Mouse (Mus musculus) thymus, adult 2 months (tissue): ENCODE results near the gene Clybl. TPM values are rescaled to one million over a fixed set of nuclear protein-coding genes. Genes with fewer than 3 reads are reported as not detected.

Source experiments
- DNase-seq: peaks from one replicate; pipeline ENCODE4 v3.0.0; 2021
- H3K27ac ChIP-seq: fragments of 200-500 bp; 2 replicates; pipeline ENCODE4 v1.5.1; 2012; ENCODE audit warnings: low read length, control low read depth; ENCODE audit not compliant: control insufficient read depth, insufficient read depth
- H3K27me3 ChIP-seq: fragments of 200-500 bp; 2 replicates; pipeline ENCODE4 v1.6.1; 2012; ENCODE audit warnings: mild to moderate bottlenecking, low read length, moderate library complexity, mixed read lengths; ENCODE audit not compliant: control insufficient read depth, insufficient read depth
- H3K36me3 ChIP-seq: fragments of 200-500 bp; 2 replicates; pipeline ENCODE4 v1.6.1; 2012; ENCODE audit warnings: mild to moderate bottlenecking, low read length, moderate library complexity; ENCODE audit not compliant: control insufficient read depth, insufficient read depth
- H3K4me1 ChIP-seq: fragments of 200-500 bp; replicated peaks from 2 replicates; pipeline ENCODE4 v1.6.1; 2012; ENCODE audit warnings: low read length; ENCODE audit not compliant: control insufficient read depth, insufficient read depth
- H3K4me3 ChIP-seq: fragments of 200-500 bp; 2 replicates; pipeline ENCODE4 v1.5.1; 2012; ENCODE audit warnings: mild to moderate bottlenecking, low read length, control low read depth, moderate library complexity; ENCODE audit not compliant: control insufficient read depth, insufficient read depth
- CTCF ChIP-seq: fragments of 200-500 bp; IDR thresholded peaks from 2 replicates; pipeline ENCODE4 v1.5.1; 2012; ENCODE audit warnings: mild to moderate bottlenecking, control low read depth, low read length, moderate library complexity, borderline replicate concordance; ENCODE audit not compliant: control insufficient read depth, poor library complexity, insufficient read depth; ENCODE audit errors: extremely low read depth
- POLR2A ChIP-seq: fragments of 200-500 bp; IDR thresholded peaks from 2 replicates; pipeline ENCODE4 v1.6.1; 2012; ENCODE audit warnings: mild to moderate bottlenecking, low read length, control low read depth, moderate library complexity; ENCODE audit not compliant: control insufficient read depth, poor library complexity, insufficient read depth; ENCODE audit errors: extremely low read depth
- WGBS: fragments of 180-500 bp; shearing (Covaris S2); methylation state at CpG from one replicate; pipeline ENCODE4 v1.1.7; 2018; 5-methylcytosine and 5-hydroxymethylcytosine counted together
- polyA plus RNA-seq: library from polyadenylated mRNA; depleted of rRNA; stranded (reverse); fragments of >200 nt; gene quantifications from 2 replicates; pipeline ENCODE4 v1.2.3, GENCODE M21; 2012

Gene Clybl
- polyA plus RNA-seq, 1 experiment: 5.5 TPM

DNA sequence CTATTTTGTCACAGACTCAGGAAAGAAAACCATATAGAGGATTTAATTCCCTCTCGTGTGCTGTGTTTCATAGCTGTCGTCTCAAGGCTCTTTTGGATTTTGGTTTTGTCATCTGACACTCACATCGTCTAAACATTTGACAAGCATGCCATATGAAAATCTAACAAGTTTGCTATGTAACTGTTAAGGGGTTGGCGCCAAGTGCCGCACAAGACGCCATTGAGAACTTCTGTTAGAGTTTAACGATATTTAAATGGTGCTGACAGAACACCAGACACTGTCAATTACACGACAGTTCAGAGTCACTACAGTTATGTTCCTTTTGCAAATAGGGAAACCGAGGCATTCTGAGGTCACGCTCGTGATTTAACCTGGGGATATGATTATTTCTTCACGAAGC lies 134.2 kb downstream of the Clybl start:
- TF ChIP-seq CTCF: no peak
- no peak for TF ChIP-seq POLR2A
- Histone ChIP-seq H3K4me1 (no peaks in the 10 kb centered on the region), H3K4me3 (no peak overlapping the region), H3K27me3 (no peaks in the 10 kb centered on the region), H3K36me3 (no peaks in the 10 kb centered on the region), H3K27ac (no peak overlapping the region)
- DNase-seq: no peak
- WGBS: 97% methylated on average over 12 of the region's 12 CpGs

DNA sequence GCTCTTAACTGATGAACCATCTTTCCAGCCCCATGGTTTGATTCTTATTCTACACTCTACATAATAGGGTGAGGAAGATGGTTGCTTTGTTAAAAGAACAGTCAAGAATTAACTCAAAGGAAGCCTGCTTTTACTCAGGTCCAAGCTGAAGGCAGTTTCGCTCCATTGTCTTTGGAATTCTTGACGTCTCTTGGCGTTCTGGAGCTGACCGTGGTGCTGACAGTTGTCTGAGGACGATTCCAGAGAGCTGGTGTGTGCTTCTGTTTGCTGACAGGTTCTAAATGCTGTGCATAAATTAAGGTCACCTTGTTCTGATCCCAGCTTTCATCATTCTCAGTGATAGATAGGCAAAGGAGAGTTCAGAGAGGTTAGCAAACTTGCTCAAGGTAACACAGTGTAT lies 140.6 kb downstream of the Clybl start:
- H3K4me1 ChIP-seq: no peaks in the 10 kb centered on the region
- no peaks in the 10 kb centered on the region for H3K36me3 ChIP-seq
- WGBS: 81% methylated on average over 5 of the region's 5 CpGs
- no peak overlapping the region for H3K27ac ChIP-seq
- no peak overlapping the region for H3K4me3 ChIP-seq
- TF ChIP-seq POLR2A (no peak), CTCF (no peak)
- H3K27me3 ChIP-seq: no peaks in the 10 kb centered on the region
- no peak for DNase-seq

DNA sequence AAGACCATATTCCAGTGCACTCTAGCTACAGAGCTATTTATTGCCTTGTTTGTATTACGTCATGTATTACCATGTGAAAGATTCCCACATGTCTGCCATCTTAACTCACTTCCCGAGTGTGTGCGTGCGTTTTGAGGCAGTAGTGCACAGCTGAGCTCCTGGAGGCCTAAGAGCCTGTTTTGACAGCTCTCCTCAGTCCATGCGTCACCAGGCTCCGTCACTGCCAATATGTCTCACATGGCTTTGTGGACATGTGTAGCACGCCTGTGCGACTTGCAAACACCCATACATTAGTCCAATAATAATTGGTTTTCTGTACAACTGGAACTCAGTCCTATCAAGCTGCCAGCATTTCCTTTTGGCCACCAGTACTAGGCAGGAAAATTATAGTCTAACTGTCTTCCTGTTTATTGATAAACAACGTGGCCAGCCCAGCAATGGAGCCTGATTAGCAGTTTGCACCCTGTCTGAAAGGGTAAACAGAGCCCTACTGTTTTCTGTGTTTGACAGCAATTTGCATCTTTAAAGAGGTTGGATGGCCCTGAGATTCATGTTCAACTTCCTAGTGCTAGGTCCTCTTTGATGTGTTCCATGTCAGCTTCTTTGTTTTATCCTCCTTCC lies 142.4 kb downstream of the Clybl start:
- no peak for DNase-seq
- no peaks in the 10 kb centered on the region for H3K27me3 ChIP-seq
- 89% methylated on average over 9 of the region's 9 CpGs for WGBS
- H3K36me3 ChIP-seq: no peaks in the 10 kb centered on the region
- no peaks in the 10 kb centered on the region for H3K4me1 ChIP-seq
- H3K4me3 ChIP-seq: no peak overlapping the region
- H3K27ac ChIP-seq: no peak overlapping the region
- TF ChIP-seq CTCF (no peak), POLR2A (no peak)

DNA sequence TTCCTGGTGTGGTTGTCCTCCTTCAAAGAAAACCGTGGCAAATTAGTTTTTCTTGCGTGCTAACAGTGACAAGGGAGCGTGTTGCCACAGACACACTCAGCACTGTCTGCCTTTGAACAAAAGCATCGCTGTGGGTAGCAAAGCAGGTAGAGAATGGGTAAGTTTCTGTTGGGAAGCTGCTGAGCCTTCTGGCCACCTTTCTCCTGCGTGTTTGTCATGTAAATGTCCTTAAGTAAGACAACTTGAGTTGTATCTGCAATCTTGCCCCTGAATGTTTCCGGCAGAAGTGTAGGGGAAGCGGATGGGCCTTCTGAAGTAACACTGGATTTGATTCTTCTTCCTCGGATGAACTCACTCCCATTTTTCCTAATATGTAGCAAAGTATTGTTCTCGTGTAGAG lies 148.6 kb downstream of the Clybl start:
- Histone ChIP-seq H3K27ac (no peak overlapping the region), H3K4me3 (no peak overlapping the region), H3K27me3 (no peaks in the 10 kb centered on the region), H3K36me3 (no peaks in the 10 kb centered on the region), H3K4me1 (no peaks in the 10 kb centered on the region)
- WGBS: 92% methylated on average over 9 of the region's 9 CpGs
- TF ChIP-seq CTCF (no peak), POLR2A (no peak)
- no peak for DNase-seq

DNA sequence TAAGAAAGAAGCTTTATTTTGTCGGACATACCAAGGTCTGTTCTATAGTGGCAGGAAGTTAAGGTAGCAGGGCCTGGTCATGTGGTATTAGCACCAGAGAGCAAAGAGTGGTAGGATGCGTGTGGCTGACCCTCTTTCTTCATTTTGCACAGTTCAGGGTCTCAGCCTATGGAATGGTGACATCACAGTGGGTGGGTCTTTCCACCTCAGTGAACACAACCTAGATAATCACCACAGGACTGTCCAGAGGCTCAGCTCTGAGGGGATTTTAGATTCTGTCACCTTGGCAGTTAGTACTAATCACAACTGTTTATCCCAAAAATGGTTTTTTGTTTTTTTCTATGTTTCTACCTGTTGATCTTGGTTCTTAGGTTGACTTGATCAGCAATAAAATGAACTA lies 149.2 kb downstream of the Clybl start:
- no peaks in the 10 kb centered on the region for H3K27me3 ChIP-seq
- no peak overlapping the region for H3K4me3 ChIP-seq
- no peaks in the 10 kb centered on the region for H3K36me3 ChIP-seq
- 92% methylated on average over 2 of the region's 2 CpGs for WGBS
- no peaks in the 10 kb centered on the region for H3K4me1 ChIP-seq
- DNase-seq: no peak
- no peak for TF ChIP-seq CTCF
- no peak for TF ChIP-seq POLR2A
- H3K27ac ChIP-seq: no peak overlapping the region

DNA sequence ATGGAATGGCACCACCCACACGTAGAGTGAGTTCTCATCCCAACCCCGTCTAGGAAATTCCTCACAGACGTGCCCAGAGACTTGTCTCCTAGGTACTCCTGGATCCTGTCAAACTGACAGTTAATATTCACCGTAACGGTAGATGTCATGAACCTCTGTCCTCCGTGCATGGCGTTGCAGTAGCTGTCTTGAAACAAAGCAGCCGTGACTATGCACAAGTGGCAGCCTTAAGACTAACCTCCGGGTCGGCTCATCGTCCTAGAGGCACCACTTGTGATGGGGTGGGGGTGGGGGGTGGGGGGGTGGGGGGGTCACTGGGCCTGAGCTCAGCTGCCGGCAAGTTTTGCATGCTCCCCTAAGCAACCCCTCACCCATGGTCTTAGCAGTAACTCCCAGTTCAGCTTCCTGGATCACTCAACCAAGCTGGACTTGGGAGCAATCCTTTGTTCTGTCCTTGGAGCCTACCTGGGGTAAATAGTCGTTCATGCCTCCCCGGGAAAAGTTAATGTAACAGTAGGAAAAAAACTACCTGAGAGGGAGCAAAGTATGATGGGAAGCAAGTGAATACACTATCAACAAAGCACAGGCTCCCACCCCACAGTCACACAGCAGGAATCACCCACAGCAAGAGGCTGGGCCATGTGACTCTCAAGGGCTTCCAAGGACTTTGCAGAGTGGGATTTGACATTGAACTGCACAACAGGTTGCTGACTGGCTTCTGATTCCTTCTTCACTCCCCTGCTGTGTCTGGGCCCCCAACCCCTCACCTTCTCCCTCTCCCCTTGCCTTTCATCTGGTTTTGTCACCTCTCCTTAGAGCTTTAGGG lies 150.3 kb downstream of the Clybl start:
- Histone ChIP-seq H3K4me1 (no peaks in the 10 kb centered on the region), H3K27ac (no peak overlapping the region), H3K36me3 (no peaks in the 10 kb centered on the region), H3K27me3 (no peaks in the 10 kb centered on the region), H3K4me3 (no peak overlapping the region)
- 91% methylated on average over 14 of the region's 14 CpGs for WGBS
- no peak for TF ChIP-seq CTCF
- no peak for TF ChIP-seq POLR2A
- DNase-seq: no peak
